31 mouse cellular contexts compared by ENCODE assay signal in the genomic region with DNA sequence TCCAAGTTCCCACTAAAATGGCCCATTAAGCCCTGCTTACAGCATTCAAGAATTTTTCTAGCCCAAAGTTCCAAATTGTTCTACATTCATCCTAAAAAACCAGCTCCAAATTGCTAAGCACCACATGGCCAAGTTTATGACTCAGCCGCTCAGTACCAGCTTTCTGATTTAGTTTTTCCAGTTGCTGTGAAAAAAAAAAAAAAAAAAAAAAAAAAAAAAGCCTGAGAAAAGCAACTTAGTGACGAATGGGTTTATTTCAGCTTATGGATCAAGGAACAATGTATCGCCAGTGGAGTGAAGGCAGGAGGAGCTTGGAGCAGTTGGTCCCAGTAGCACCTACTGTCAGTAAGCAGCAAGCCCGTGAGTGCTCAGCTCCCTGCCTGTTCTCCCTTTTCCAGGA. TPM values are rescaled to one million over a fixed set of nuclear protein-coding genes. Genes with fewer than 3 reads are reported as not detected.
DNase-seq lines count a peak whose midpoint lies in the region; ATAC-seq and TF ChIP-seq lines count a peak whose summit lies in the region.
"Had no signal": no experiment of that assay in that cellular context is flagged by ENCODE, and none has a peak within 500 bp of the region (broad histone marks: within the 10 kb centered on the region; RNA-seq: fewer than 3 reads in every experiment).

No protein-coding gene starts in this region.

- H3K27ac ChIP-seq in left cerebral cortex, adult 2 months: peak overlapping the region; percentile 83
- no peak overlapping the region for H3K27ac ChIP-seq in forebrain, postnatal 0 days (ENCODE audit: low read depth, low read length)
- H3K27ac ChIP-seq: embryonic facial prominence, embryonic 10.5 days; forebrain, embryonic 12.5 days; heart, embryonic 10.5 days; hindbrain, embryonic 13.5 days; limb, embryonic 15.5 days; midbrain, embryonic 15.5 days had no signal

- intact Hi-C loops in left cerebral cortex, adult 2 months (cut with DNase I): loop anchor here (5.0 kb wide), 1 partner anchor 56 kb away; a partner anchor contains a TSS

- H3K4me1 ChIP-seq in forebrain, postnatal 0 days (ENCODE audit: insufficient read depth): no peaks in the 10 kb centered on the region; the same call in 1 of the 2 replicates
- H3K4me1 ChIP-seq: embryonic facial prominence, embryonic 10.5 days; forebrain, embryonic 12.5 days; heart, embryonic 10.5 days; hindbrain, embryonic 13.5 days; megakaryocyte, embryonic 14.5 days; midbrain, embryonic 15.5 days had no signal

- peak; percentile 40 for DNase-seq in layer of hippocampus, adult 11-12 months (ENCODE audit: low spot score)
- DNase-seq in layer of hippocampus, postnatal 10 days (ENCODE audit: low spot score in 2 of 2): no peak
- peak; percentile 27 for DNase-seq in 3134 (ENCODE audit: extremely low read depth, insufficient read length, low spot score)
- DNase-seq in NIH3T3 (ENCODE audit: low read depth): peak; percentile 66
- peak; percentile 23 to 30 for DNase-seq in left cerebral cortex, adult 2 months (ENCODE audit: extremely low spot score in 1 of 2, low spot score in 2 of 2)
- no peak for DNase-seq in forebrain, postnatal 0 days
- no peak for DNase-seq in adrenal gland, adult 8-10 months
- DNase-seq: adrenal gland, postnatal 14 days; cerebellum, adult 18-20 months; cerebellum, postnatal 36 days; kidney, adult 2 months; kidney, postnatal 10 days; thymus, postnatal 14 days had no signal

- no peak for TF ChIP-seq CTCF in left cerebral cortex, adult 2 months (IDR thresholded peaks at IDR 0.05)
- TF ChIP-seq CTCF in forebrain, postnatal 0 days (IDR thresholded peaks at IDR 0.05; ENCODE audit: low read depth): no peak

- WGBS in forebrain, postnatal 0 days: 64% methylated on average over 4 of the region's 4 CpGs

- H3K9me3 ChIP-seq in forebrain, postnatal 0 days (ENCODE audit: low read length): no peaks in the 10 kb centered on the region
- H3K9me3 ChIP-seq: embryonic facial prominence, embryonic 10.5 days; heart, embryonic 10.5 days; hindbrain, embryonic 13.5 days; limb, embryonic 15.5 days; midbrain, embryonic 15.5 days had no signal

- no peaks in the 10 kb centered on the region for H3K27me3 ChIP-seq in forebrain, postnatal 0 days (ENCODE audit: insufficient read depth, low read length)
- H3K27me3 ChIP-seq: forebrain, embryonic 12.5 days; hindbrain, embryonic 13.5 days; limb, embryonic 15.5 days; midbrain, embryonic 15.5 days had no signal

- no peak overlapping the region for H3K9ac ChIP-seq in forebrain, postnatal 0 days
- H3K9ac ChIP-seq: forebrain, embryonic 12.5 days; hindbrain, embryonic 13.5 days; limb, embryonic 15.5 days; midbrain, embryonic 15.5 days had no signal

- no peak overlapping the region for H3K4me2 ChIP-seq in forebrain, postnatal 0 days (ENCODE audit: low read depth)
- H3K4me2 ChIP-seq: forebrain, embryonic 12.5 days; hindbrain, embryonic 13.5 days; limb, embryonic 15.5 days; midbrain, embryonic 15.5 days had no signal

- H3K4me3 ChIP-seq in left cerebral cortex, adult 2 months: no peak overlapping the region
- no peak overlapping the region for H3K4me3 ChIP-seq in forebrain, postnatal 0 days (ENCODE audit: low read depth, low read length)
- H3K4me3 ChIP-seq: embryonic facial prominence, embryonic 10.5 days; forebrain, embryonic 12.5 days; heart, embryonic 10.5 days; hindbrain, embryonic 13.5 days; limb, embryonic 15.5 days; megakaryocyte, embryonic 14.5 days; midbrain, embryonic 15.5 days; myocyte had no signal

- no peak for ATAC-seq in forebrain, postnatal 0 days
- no peak for ATAC-seq in cerebellum, adult (ENCODE audit: insufficient number of reproducible peaks, low FRiP score, low TSS enrichment)
- ATAC-seq: inflammation-experienced regulatory T-cells, adult 6 months; lung, postnatal 0 days; midbrain, embryonic 15.5 days; Patski had no signal

- H3K36me3 ChIP-seq in forebrain, postnatal 0 days (ENCODE audit: insufficient read depth): no peaks in the 10 kb centered on the region
- H3K36me3 ChIP-seq: embryonic facial prominence, embryonic 10.5 days; forebrain, embryonic 12.5 days; heart, embryonic 10.5 days; hindbrain, embryonic 13.5 days; limb, embryonic 15.5 days; midbrain, embryonic 15.5 days had no signal

RNA-seq across cellular contexts. Expression of a gene that starts 21.3 kb away (rescaled TPM):
- not detected for total RNA-seq in layer of hippocampus, postnatal 10 days (2021)
- total RNA-seq in left cerebral cortex, adult 2 months (2021): not detected
- total RNA-seq in forebrain, postnatal 0 days (2014; rRNA removed): not detected in 2 replicates
- not detected in 2 replicates for polyA plus RNA-seq in forebrain, postnatal 0 days (2015; fragmentation: Nextera tagmentation; extraction: Ambion mirVana)
- not detected for total RNA-seq in adrenal gland, adult 8-10 months (2022)
- total RNA-seq: adrenal gland, postnatal 14 days; gastrocnemius, postnatal 4 days; heart, postnatal 10 days; layer of hippocampus, postnatal 14 days had no signal
- polyA plus RNA-seq: C2C12; embryonic facial prominence, embryonic 10.5 days; forebrain, embryonic 12.5 days; hindbrain, embryonic 13.5 days; inflammation-experienced regulatory T-cells, adult 6 months; limb, embryonic 15.5 days; liver, embryonic 16.5 days; lung, postnatal 0 days; midbrain, embryonic 15.5 days; myocyte; neural tube, embryonic 14.5 days; Patski had no signal

RNA-seq across cellular contexts. Expression of a gene that starts 55.1 kb away (rescaled TPM):
- 100 to 1,000 TPM; 312 to 341 TPM for total RNA-seq in layer of hippocampus, postnatal 10 days (2021)
- 100 to 1,000 TPM; 539 to 570 TPM for total RNA-seq in left cerebral cortex, adult 2 months (2021)
- total RNA-seq in forebrain, postnatal 0 days (2014; rRNA removed): 134 and 148 TPM in 2 replicates
- 16.4 and 23.6 TPM in 2 replicates for polyA plus RNA-seq in forebrain, postnatal 0 days (2015; fragmentation: Nextera tagmentation; extraction: Ambion mirVana)
- 10 to 100 TPM; 11.2 to 18.8 (median 13.0) TPM for total RNA-seq in adrenal gland, adult 8-10 months (2022)

Comparison
In these comparisons a context has a peak if more than half of its experiments do, and no peak if none do; other contexts are left out.
1. DNase-seq: peak in layer of hippocampus, adult 11-12 months (single experiment), 3134 (single experiment), NIH3T3 (single experiment) and left cerebral cortex, adult 2 months (2 of 2); none in layer of hippocampus, postnatal 10 days (0 of 2), forebrain, postnatal 0 days (single experiment) and adrenal gland, adult 8-10 months (single experiment).